Mouse (Mus musculus) hindbrain, embryonic 12.5 days (tissue): ENCODE measurements around the gene Ralgds. TPM values are rescaled to one million over a fixed set of nuclear protein-coding genes. Genes with fewer than 3 reads are reported as not detected.

Source experiments
- ATAC-seq: fragments of 200-750 bp; cut with Nextera tagmentation; 2 replicates; pipeline ENCODE4 v1.8.0; 2017; ENCODE audit warnings: moderate TSS enrichment; ENCODE audit not compliant: low FRiP score
- H3K27ac ChIP-seq: fragments of 300-500 bp; sonication (generic); 2 replicates; pipeline ENCODE4 v1.5.1; 2016; ENCODE audit warnings: mild to moderate bottlenecking
- H3K27me3 ChIP-seq: fragments of 300-500 bp; sonication (generic); 2 replicates; pipeline ENCODE4 v1.6.1; 2016; ENCODE audit warnings: mild to moderate bottlenecking
- H3K36me3 ChIP-seq: fragments of 300-500 bp; sonication (generic); 2 replicates; pipeline ENCODE4 v1.6.1; 2016; ENCODE audit warnings: mild to moderate bottlenecking
- H3K4me1 ChIP-seq: fragments of 300-500 bp; sonication (generic); 2 replicates; pipeline ENCODE4 v1.6.1; 2016
- H3K4me2 ChIP-seq: fragments of 300-500 bp; sonication (generic); replicated peaks from 2 replicates; pipeline ENCODE4 v1.6.1; 2016; ENCODE audit warnings: mild to moderate bottlenecking
- H3K4me3 ChIP-seq: fragments of 300-500 bp; sonication (generic); 2 replicates; pipeline ENCODE4 v1.5.1; 2016; ENCODE audit warnings: mild to moderate bottlenecking
- H3K9ac ChIP-seq: fragments of 300-500 bp; sonication (generic); 2 replicates; pipeline ENCODE4 v1.6.1; 2016; ENCODE audit warnings: mild to moderate bottlenecking, moderate library complexity
- H3K9me3 ChIP-seq: fragments of 300-500 bp; sonication (generic); replicated peaks from 2 replicates; pipeline ENCODE4 v1.6.1; 2016; ENCODE audit warnings: mild to moderate bottlenecking
- WGBS: fragments of 180-500 bp; shearing (Covaris S2); methylation state at CpG from one replicate; pipeline ENCODE4 v1.1.7; 2016; 5-methylcytosine and 5-hydroxymethylcytosine counted together
- polyA plus RNA-seq: library from polyadenylated mRNA; unstranded; fragments of >200 nt; fragmentation: Nextera tagmentation; extraction: Ambion mirVana; gene quantifications from 2 replicates; pipeline ENCODE4 v1.2.1, GENCODE M21; 2016

The Ralgds gene
- polyA plus RNA-seq, 1 experiment from 2014 or later = 96.7 TPM

DNA sequence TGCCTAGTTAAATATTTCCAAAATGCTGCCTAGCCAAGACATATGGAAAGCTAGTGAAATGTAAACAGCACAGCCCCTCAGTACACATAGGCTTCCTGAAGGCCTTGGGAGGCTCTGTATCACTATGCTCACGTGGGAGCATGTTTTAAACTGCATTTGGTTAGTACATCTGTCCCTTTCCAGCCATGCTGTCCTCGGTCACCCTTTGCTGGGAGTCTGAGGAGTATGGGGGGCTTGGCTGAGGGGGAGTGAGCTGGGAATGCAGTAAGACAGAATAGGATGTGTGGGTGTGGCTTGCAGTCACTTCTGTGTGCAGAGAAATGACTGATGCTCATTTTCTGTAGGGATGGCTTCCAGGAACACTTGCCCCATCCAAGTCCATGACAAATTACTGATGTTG lies 72.8 kb downstream of the Ralgds start:
- WGBS = 45% methylated on average over 2 of the region's 2 CpGs
- H3K9me3 ChIP-seq = no peaks in the 10 kb centered on the region
- H3K36me3 ChIP-seq = peaks cover 3% of the 10 kb centered on the region; the same call in 1 of the 2 replicates
- H3K9ac ChIP-seq = no peak overlapping the region
- no peak overlapping the region for H3K4me2 ChIP-seq
- peaks cover 23% of the 10 kb centered on the region for H3K4me1 ChIP-seq
- H3K27me3 ChIP-seq = peaks cover 5% of the 10 kb centered on the region; the same call in 1 of the 2 replicates
- no peak overlapping the region for H3K27ac ChIP-seq
- no peak for ATAC-seq
- no peak overlapping the region for H3K4me3 ChIP-seq

DNA sequence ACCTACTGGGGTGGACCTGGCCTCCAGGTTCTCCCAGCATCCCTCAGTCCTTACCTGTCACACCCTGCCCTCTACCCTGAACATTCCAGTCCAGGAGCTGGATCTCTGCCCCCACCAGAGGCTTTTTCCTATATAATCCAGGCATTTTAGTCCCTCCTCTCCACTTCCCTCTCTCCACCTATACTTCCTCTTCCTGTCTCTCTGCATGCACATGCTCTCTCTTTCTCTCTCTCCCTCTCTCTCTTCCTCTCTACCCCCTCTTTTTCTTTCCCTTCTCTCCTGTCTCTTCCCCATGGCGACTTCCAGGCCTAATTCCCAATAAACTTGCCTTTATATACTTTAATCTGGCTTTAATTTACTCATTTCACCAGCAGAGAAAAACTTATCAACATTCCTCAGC lies 75.6 kb downstream of the Ralgds start:
- no peaks in the 10 kb centered on the region for H3K9me3 ChIP-seq
- ATAC-seq = no peak
- no peak overlapping the region for H3K27ac ChIP-seq
- H3K9ac ChIP-seq = no peak overlapping the region
- H3K4me2 ChIP-seq = no peak overlapping the region
- peaks cover 12% of the 10 kb centered on the region for H3K27me3 ChIP-seq
- no peaks in the 10 kb centered on the region for H3K36me3 ChIP-seq
- H3K4me1 ChIP-seq = peaks cover 3% of the 10 kb centered on the region; the same call in 1 of the 2 replicates
- no peak overlapping the region for H3K4me3 ChIP-seq
- WGBS = 35% methylated on average over 1 of the region's 1 CpGs

- Histone ChIP-seq H3K36me3 (no peaks in the 10 kb centered on the region), H3K27ac (no peak overlapping the region), H3K27me3 (peaks cover 15% of the 10 kb centered on the region), H3K4me1 (no peaks in the 10 kb centered on the region), H3K9ac (no peak overlapping the region), H3K4me3 (no peak overlapping the region), H3K4me2 (no peak overlapping the region), H3K9me3 (no peaks in the 10 kb centered on the region)
- ATAC-seq = no peak
- WGBS = 73% methylated on average over 2 of the region's 2 CpGs
Measured at GRCm38 (mm10) chr2:28591479-28591878, 78.6 kb downstream of the Ralgds start.

- Histone ChIP-seq H3K4me1 (peaks cover under 1% of the 10 kb centered on the region), H3K36me3 (no peaks in the 10 kb centered on the region), H3K9ac (no peak overlapping the region), H3K9me3 (no peaks in the 10 kb centered on the region), H3K27ac (no peak overlapping the region), H3K4me3 (no peak overlapping the region), H3K4me2 (no peak overlapping the region), H3K27me3 (peaks cover 9% of the 10 kb centered on the region)
- no peak for ATAC-seq
- WGBS = 7% methylated on average over 15 of the region's 15 CpGs
Measured at GRCm38 (mm10) chr2:28592809-28593208, 79.9 kb downstream of the Ralgds start.

DNA sequence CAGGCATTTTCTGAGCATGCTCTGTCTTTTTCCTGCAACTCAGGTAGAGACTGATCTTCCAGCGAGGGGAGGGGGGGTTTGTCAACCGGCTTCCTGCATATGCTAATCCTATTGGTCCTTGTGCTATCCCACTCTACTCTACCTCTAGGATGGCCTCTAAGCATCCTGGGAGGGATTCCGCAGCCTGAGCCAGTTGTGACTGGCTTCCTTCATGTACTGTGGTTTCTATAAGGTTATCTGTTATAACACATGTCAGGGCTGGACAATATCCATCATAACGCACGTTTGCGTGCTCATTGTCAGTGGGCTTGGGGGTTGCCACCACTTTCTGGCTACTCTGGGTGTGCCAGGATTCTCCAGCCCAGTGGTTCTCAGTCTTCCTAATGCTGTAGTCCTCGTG lies 83.1 kb downstream of the Ralgds start:
- 87% methylated on average over 7 of the region's 7 CpGs for WGBS
- Histone ChIP-seq H3K9ac (no peak overlapping the region), H3K36me3 (no peaks in the 10 kb centered on the region), H3K27ac (no peak overlapping the region), H3K27me3 (peaks cover 9% of the 10 kb centered on the region; the same call in 1 of the 2 replicates), H3K4me3 (no peak overlapping the region), H3K4me1 (peaks cover 13% of the 10 kb centered on the region), H3K4me2 (no peak overlapping the region), H3K9me3 (no peaks in the 10 kb centered on the region)
- ATAC-seq = no peak

- Histone ChIP-seq H3K4me1 (peaks cover 13% of the 10 kb centered on the region), H3K36me3 (no peaks in the 10 kb centered on the region), H3K9ac (no peak overlapping the region), H3K4me3 (no peak overlapping the region), H3K4me2 (no peak overlapping the region), H3K27me3 (peaks cover 9% of the 10 kb centered on the region; the same call in 1 of the 2 replicates), H3K9me3 (no peaks in the 10 kb centered on the region), H3K27ac (no peak overlapping the region)
- WGBS = 90% methylated on average over 7 of the region's 7 CpGs
- ATAC-seq = no peak
Measured at GRCm38 (mm10) chr2:28596998-28597397, 84.1 kb downstream of the Ralgds start.

- Histone ChIP-seq H3K27ac (no peak overlapping the region), H3K27me3 (peaks cover 3% of the 10 kb centered on the region; the same call in 1 of the 2 replicates), H3K4me3 (no peak overlapping the region), H3K9ac (peak overlapping the region; percentile 36), H3K9me3 (no peaks in the 10 kb centered on the region), H3K4me2 (no peak overlapping the region), H3K36me3 (no peaks in the 10 kb centered on the region), H3K4me1 (peaks cover 13% of the 10 kb centered on the region)
- WGBS = 71% methylated on average over 7 of the region's 7 CpGs
- peak; percentile 48; the same call in 1 of the 2 replicates for ATAC-seq
Measured at GRCm38 (mm10) chr2:28597733-28598547, 85.0 kb downstream of the Ralgds start.

GRCm38 (mm10) chr2:28598692-28599568 lies 86.0 kb downstream of the Ralgds start:
- H3K4me1 ChIP-seq = peaks cover 13% of the 10 kb centered on the region
- no peak overlapping the region for H3K27ac ChIP-seq
- no peaks in the 10 kb centered on the region for H3K9me3 ChIP-seq
- no peak for ATAC-seq
- H3K36me3 ChIP-seq = no peaks in the 10 kb centered on the region
- WGBS = 69% methylated on average over 12 of the region's 12 CpGs
- H3K4me3 ChIP-seq = no peak overlapping the region
- no peak overlapping the region for H3K9ac ChIP-seq
- H3K27me3 ChIP-seq = peaks cover 3% of the 10 kb centered on the region; the same call in 1 of the 2 replicates
- no peak overlapping the region for H3K4me2 ChIP-seq

- H3K36me3 ChIP-seq = no peaks in the 10 kb centered on the region
Measured at GRCm38 (mm10) chr2:28599569-28599900, 86.6 kb downstream of the Ralgds start.

DNA sequence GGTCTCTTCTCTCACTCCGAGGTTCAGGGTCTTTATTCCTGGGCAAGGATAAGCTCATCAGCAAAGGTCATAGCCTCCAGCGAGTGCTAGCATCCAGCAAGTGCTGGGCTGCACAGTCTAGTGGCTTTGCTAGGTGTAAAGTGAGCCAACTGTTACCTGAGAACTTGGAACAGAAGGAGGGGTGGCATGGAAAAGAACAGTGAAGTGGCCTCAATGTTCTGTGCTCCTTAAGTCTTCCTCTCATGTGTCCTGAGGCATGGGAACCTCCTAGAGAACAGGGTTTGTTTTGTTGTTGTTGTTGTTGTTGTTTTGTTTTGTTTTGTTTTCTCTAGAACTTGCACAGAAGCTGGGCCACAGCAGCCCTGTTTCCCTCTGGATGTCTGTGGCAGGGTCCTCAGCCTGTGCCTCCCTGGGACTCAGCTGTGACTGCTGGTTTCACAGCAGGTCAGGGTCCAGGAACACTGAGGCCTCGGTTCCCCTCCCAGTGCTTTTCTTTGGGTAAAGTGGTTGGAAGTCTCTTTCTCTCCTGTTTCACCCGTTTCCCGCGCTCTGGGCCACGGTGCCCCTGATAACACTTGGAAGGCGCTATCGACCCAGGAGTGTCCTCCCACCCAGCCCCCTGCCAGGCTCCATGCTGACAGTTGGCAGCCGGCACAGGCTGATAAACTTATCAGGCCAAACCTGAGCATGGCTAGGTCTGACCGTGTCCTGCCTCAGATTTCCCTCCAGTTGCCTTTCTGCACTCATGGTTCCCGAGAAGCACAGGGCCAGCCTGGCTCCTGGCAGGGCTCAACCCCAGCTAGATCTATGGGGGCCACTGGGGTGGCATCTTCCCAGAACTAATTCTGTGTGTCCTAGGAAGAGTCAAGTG lies 89.0 kb downstream of the Ralgds start:
- Histone ChIP-seq H3K36me3 (no peaks in the 10 kb centered on the region), H3K4me2 (no peak overlapping the region), H3K9ac (no peak overlapping the region), H3K27ac (no peak overlapping the region), H3K4me3 (no peak overlapping the region), H3K4me1 (peaks cover 16% of the 10 kb centered on the region), H3K9me3 (no peaks in the 10 kb centered on the region), H3K27me3 (no peaks in the 10 kb centered on the region)
- WGBS = 63% methylated on average over 12 of the region's 12 CpGs
- no peak for ATAC-seq

More at GRCm38 (mm10) chr2:28599569-28599900, 86.6 kb downstream of the Ralgds start:
- Histone ChIP-seq H3K27ac (no peak overlapping the region), H3K4me1 (peaks cover 13% of the 10 kb centered on the region), H3K9me3 (no peaks in the 10 kb centered on the region), H3K4me3 (no peak overlapping the region), H3K9ac (no peak overlapping the region), H3K4me2 (no peak overlapping the region), H3K27me3 (no peaks in the 10 kb centered on the region)
- no peak for ATAC-seq
- 74% methylated on average over 6 of the region's 6 CpGs for WGBS
